Mouse (Mus musculus): ENCODE results near the gene Hist2h3c2. TPM values are rescaled to one million over a fixed set of nuclear protein-coding genes. Genes with fewer than 3 reads are reported as not detected.
"Not testable (repeated sequence)": the region's sequence is repeated elsewhere in the genome, so short reads cannot be mapped to it uniquely, and the experiment has no call there.

Hist2h3c2 gene
- polyA plus RNA-seq, 1 experiment from 2014 or later, result 8.1 TPM

- Histone ChIP-seq H3K4me1 (ENCODE audit: insufficient read depth) (peaks cover 26% of the 10 kb centered on the region), H3K4me3 (ENCODE audit: low read depth, low read length) (no peak overlapping the region), H3K27me3 (ENCODE audit: insufficient read depth, low read length) (no peaks in the 10 kb centered on the region), H3K27ac (ENCODE audit: low read depth) (peak overlapping the region; percentile 53), H3K9me3 (ENCODE audit: low read length) (no peaks in the 10 kb centered on the region), H3K4me2 (ENCODE audit: low read depth, low read length) (no peak overlapping the region), H3K36me3 (replicated peaks; ENCODE audit: insufficient read depth, low read length) (no peaks in the 10 kb centered on the region), H3K9ac (replicated peaks) (no peak overlapping the region)
- 77% methylated on average over 3 of the region's 3 CpGs for WGBS (ENCODE audit: insufficient replicate concordance)
- TF ChIP-seq EP300 (IDR thresholded peaks at IDR 0.05; ENCODE audit: low read depth) (peak; percentile 42; the same call in 1 of the 2 replicates), CTCF (IDR thresholded peaks at IDR 0.05; ENCODE audit: low read depth) (no peak)
- no peak for ATAC-seq
- no peak for DNase-seq
These were observed 12.0 kb upstream of the Hist2h3c2 start for GRCm38 (mm10) chr3:96250890-96251289.

GRCm38 (mm10) chr3:96249034-96249345 is 10.1 kb upstream of the Hist2h3c2 start:
- Histone ChIP-seq H3K27me3 (ENCODE audit: insufficient read depth, low read length) (no peaks in the 10 kb centered on the region), H3K4me1 (ENCODE audit: insufficient read depth) (peaks cover 29% of the 10 kb centered on the region), H3K4me2 (ENCODE audit: low read depth, low read length) (peak overlapping the region; percentile 71), H3K36me3 (replicated peaks; ENCODE audit: insufficient read depth, low read length) (no peaks in the 10 kb centered on the region), H3K27ac (ENCODE audit: low read depth) (peak overlapping the region; percentile 82), H3K9ac (replicated peaks) (peak overlapping the region; percentile 80), H3K4me3 (ENCODE audit: low read depth, low read length) (peak overlapping the region; percentile 56), H3K9me3 (ENCODE audit: low read length) (no peaks in the 10 kb centered on the region)
- no peak for TF ChIP-seq CTCF (IDR thresholded peaks at IDR 0.05; ENCODE audit: low read depth)
- no peak for TF ChIP-seq EP300 (IDR thresholded peaks at IDR 0.05; ENCODE audit: low read depth)
- no peak for ATAC-seq
- no peak for DNase-seq
- 65% methylated on average over 4 of the region's 4 CpGs for WGBS (ENCODE audit: insufficient replicate concordance)

- Histone ChIP-seq H3K4me3 (ENCODE audit: low read depth, low read length) (peak overlapping the region; percentile 56), H3K36me3 (replicated peaks; ENCODE audit: insufficient read depth, low read length) (no peaks in the 10 kb centered on the region), H3K4me2 (ENCODE audit: low read depth, low read length) (peak overlapping the region; percentile 71), H3K9me3 (ENCODE audit: low read length) (no peaks in the 10 kb centered on the region), H3K27ac (ENCODE audit: low read depth) (peak overlapping the region; percentile 82), H3K9ac (replicated peaks) (peak overlapping the region; percentile 80), H3K27me3 (ENCODE audit: insufficient read depth, low read length) (no peaks in the 10 kb centered on the region), H3K4me1 (ENCODE audit: insufficient read depth) (peaks cover 35% of the 10 kb centered on the region)
- TF ChIP-seq CTCF (IDR thresholded peaks at IDR 0.05; ENCODE audit: low read depth) (no peak), EP300 (IDR thresholded peaks at IDR 0.05; ENCODE audit: low read depth) (no peak)
- WGBS (ENCODE audit: insufficient replicate concordance), result 43% methylated on average over 6 of the region's 6 CpGs
- DNase-seq (no peak), ATAC-seq (no peak)
These were observed 9.5 kb upstream of the Hist2h3c2 start for GRCm38 (mm10) chr3:96248141-96249033.

- Histone ChIP-seq H3K4me3 (ENCODE audit: low read depth, low read length) (peak overlapping the region; percentile 56), H3K36me3 (replicated peaks; ENCODE audit: insufficient read depth, low read length) (no peaks in the 10 kb centered on the region), H3K9ac (replicated peaks) (peak overlapping the region; percentile 80), H3K9me3 (ENCODE audit: low read length) (no peaks in the 10 kb centered on the region), H3K4me1 (ENCODE audit: insufficient read depth) (peaks cover 38% of the 10 kb centered on the region), H3K27me3 (ENCODE audit: insufficient read depth, low read length) (no peaks in the 10 kb centered on the region), H3K27ac (ENCODE audit: low read depth) (peak overlapping the region; percentile 82), H3K4me2 (ENCODE audit: low read depth, low read length) (peak overlapping the region; percentile 71)
- ATAC-seq (no peak), DNase-seq (peak; percentile 36)
- WGBS (ENCODE audit: insufficient replicate concordance), result 3% methylated on average over 11 of the region's 11 CpGs
- no peak; the same call in 1 of the 2 replicates for TF ChIP-seq EP300 (IDR thresholded peaks at IDR 0.05; ENCODE audit: low read depth)
- no peak for TF ChIP-seq CTCF (IDR thresholded peaks at IDR 0.05; ENCODE audit: low read depth)
These were observed 8.6 kb upstream of the Hist2h3c2 start for GRCm38 (mm10) chr3:96247356-96248140.

- H3K36me3 ChIP-seq (replicated peaks; ENCODE audit: insufficient read depth, low read length); H3K9me3 ChIP-seq (ENCODE audit: low read length); DNase-seq; H3K27me3 ChIP-seq (ENCODE audit: insufficient read depth, low read length): not testable (repeated sequence)
- 7% methylated on average over 3 of the region's 47 CpGs for WGBS (ENCODE audit: insufficient replicate concordance)
- H3K4me1 ChIP-seq (ENCODE audit: insufficient read depth), result peaks cover 38% of the 10 kb centered on the region
- H3K4me3 ChIP-seq (ENCODE audit: low read depth, low read length), result peak within 1 kb of the TSS; percentile 56
- peak; percentile 85 for ATAC-seq
- peak within 1 kb of the TSS; percentile 80 for H3K9ac ChIP-seq (replicated peaks)
- peak within 1 kb of the TSS; percentile 88 for H3K27ac ChIP-seq (ENCODE audit: low read depth)
- H3K4me2 ChIP-seq (ENCODE audit: low read depth, low read length), result peak within 1 kb of the TSS; percentile 71
These were observed 7.5 kb upstream of the Hist2h3c2 start, which contains the start of gene Hist2h3c1 for GRCm38 (mm10) chr3:96246427-96246856. Hist2h3c1 (plus strand) TSS chr3:96246685.

- not testable (repeated sequence) for H3K9me3 ChIP-seq (ENCODE audit: low read length); DNase-seq; H3K27me3 ChIP-seq (ENCODE audit: insufficient read depth, low read length); H3K4me2 ChIP-seq (ENCODE audit: low read depth, low read length); ATAC-seq; H3K36me3 ChIP-seq (replicated peaks; ENCODE audit: insufficient read depth, low read length)
- Histone ChIP-seq H3K4me1 (ENCODE audit: insufficient read depth) (peaks cover 39% of the 10 kb centered on the region), H3K4me3 (ENCODE audit: low read depth, low read length) (peak overlapping the region; percentile 36), H3K27ac (ENCODE audit: low read depth) (peak overlapping the region; percentile 88), H3K9ac (replicated peaks) (peak overlapping the region; percentile 61; the same call in 1 of the 2 replicates)
- WGBS (ENCODE audit: insufficient replicate concordance), result 0% methylated on average over 9 of the region's 21 CpGs
These were observed 7.1 kb upstream of the Hist2h3c2 start for GRCm38 (mm10) chr3:96246018-96246417.

GRCm38 (mm10) chr3:96245003-96245886 is 6.3 kb upstream of the Hist2h3c2 start, which contains the start of gene Hist2h2aa1:
Hist2h2aa1 (plus strand) TSS chr3:96245497.
- peak within 1 kb of the TSS; percentile 66 for H3K4me2 ChIP-seq (ENCODE audit: low read depth, low read length)
- ATAC-seq, result peak; percentile 74
- H3K27ac ChIP-seq (ENCODE audit: low read depth), result peak within 1 kb of the TSS; percentile 95
- peak; percentile 86 for DNase-seq
- not testable (repeated sequence) for H3K36me3 ChIP-seq (replicated peaks; ENCODE audit: insufficient read depth, low read length); H3K9me3 ChIP-seq (ENCODE audit: low read length); H3K27me3 ChIP-seq (ENCODE audit: insufficient read depth, low read length)
- under 1% methylated on average over 24 of the region's 88 CpGs for WGBS (ENCODE audit: insufficient replicate concordance)
- peak within 1 kb of the TSS; percentile 67 for H3K9ac ChIP-seq (replicated peaks)
- peaks cover 37% of the 10 kb centered on the region for H3K4me1 ChIP-seq (ENCODE audit: insufficient read depth)
- H3K4me3 ChIP-seq (ENCODE audit: low read depth, low read length), result peak within 1 kb of the TSS; percentile 46
